Mouse (Mus musculus): ENCODE data around the gene Lsm7.

DNA sequence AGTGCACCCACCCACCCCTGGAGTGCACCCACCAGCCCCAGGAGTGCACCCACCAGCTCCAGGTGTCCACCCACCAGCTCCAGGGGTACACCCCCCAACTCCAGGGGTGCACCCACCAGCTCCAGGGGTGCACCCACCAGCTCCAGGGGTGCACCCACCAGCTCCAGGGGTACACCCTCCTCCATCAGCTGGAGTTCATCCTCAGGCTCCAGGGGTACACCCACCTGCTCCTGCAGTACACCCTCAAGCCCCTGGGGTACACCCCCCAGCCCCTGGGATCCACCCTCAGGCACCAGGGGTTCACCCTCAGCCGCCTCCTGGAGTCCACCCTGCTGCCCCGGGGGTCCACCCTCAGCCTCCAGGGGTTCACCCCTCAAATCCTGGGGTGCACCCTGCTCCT lies 50.7 kb downstream of the Lsm7 start:
- TF ChIP-seq CTCF (IDR thresholded peaks at IDR 0.05; ENCODE audit: borderline replicate concordance, control insufficient read depth, extremely low read depth, insufficient read depth, low read length, poor library complexity) (no peak), POLR2A (IDR thresholded peaks at IDR 0.05; ENCODE audit: control insufficient read depth, extremely low read depth, insufficient read depth, low read length, poor library complexity) (no peak)
